Mouse (Mus musculus) forebrain, embryonic 15.5 days (tissue): ENCODE results near the gene Kalrn. TPM values are rescaled to one million over a fixed set of nuclear protein-coding genes. Genes with fewer than 3 reads are reported as not detected.
A peak's percentile ranks its signal among the peaks of the same experiment; 100 is the strongest.

Source experiments
- ATAC-seq: fragments of 200-750 bp; cut with Nextera tagmentation; replicated peaks from 2 replicates; pipeline ENCODE4 v1.8.0; 2017; ENCODE audit warnings: mild to moderate bottlenecking, moderate TSS enrichment, moderate library complexity
- H3K27ac ChIP-seq: fragments of 300-500 bp; sonication (generic); replicated peaks from 2 replicates; pipeline ENCODE4 v1.5.1; 2015; ENCODE audit warnings: mild to moderate bottlenecking, inconsistent platforms
- H3K27me3 ChIP-seq: fragments of 300-500 bp; sonication (generic); 2 replicates; pipeline ENCODE4 v1.6.1; 2015; ENCODE audit warnings: inconsistent platforms
- H3K36me3 ChIP-seq: fragments of 300-500 bp; sonication (generic); 2 replicates; pipeline ENCODE4 v1.6.1; 2015; ENCODE audit warnings: mild to moderate bottlenecking, inconsistent platforms
- H3K4me1 ChIP-seq: fragments of 300-500 bp; sonication (generic); 2 replicates; pipeline ENCODE4 v1.6.1; 2015; ENCODE audit warnings: inconsistent platforms
- H3K4me2 ChIP-seq: fragments of 300-500 bp; sonication (generic); replicated peaks from 2 replicates; pipeline ENCODE4 v1.6.1; 2015; ENCODE audit warnings: mild to moderate bottlenecking, inconsistent platforms
- H3K4me3 ChIP-seq: fragments of 300-500 bp; sonication (generic); 2 replicates; pipeline ENCODE4 v1.5.1; 2015; ENCODE audit warnings: mild to moderate bottlenecking, inconsistent platforms
- H3K9ac ChIP-seq: fragments of 300-500 bp; sonication (generic); replicated peaks from 2 replicates; pipeline ENCODE4 v1.6.1; 2015; ENCODE audit warnings: mild to moderate bottlenecking, inconsistent platforms
- H3K9me3 ChIP-seq: fragments of 300-500 bp; sonication (generic); 2 replicates; pipeline ENCODE4 v1.6.1; 2016; ENCODE audit warnings: inconsistent platforms
- WGBS: fragments of 180-500 bp; shearing (Covaris S2); methylation state at CpG from one replicate; pipeline ENCODE4 v1.1.7; 2015; ENCODE audit warnings: mixed read lengths; 5-methylcytosine and 5-hydroxymethylcytosine counted together
- polyA plus RNA-seq: library from polyadenylated mRNA; unstranded; fragments of >200 nt; fragmentation: Nextera tagmentation; extraction: Ambion mirVana; gene quantifications from 2 replicates; pipeline ENCODE4 v1.2.1, GENCODE M21; 2015

Kalrn gene
- polyA plus RNA-seq, 1 experiment from 2014 or later = 36.4 TPM

DNA sequence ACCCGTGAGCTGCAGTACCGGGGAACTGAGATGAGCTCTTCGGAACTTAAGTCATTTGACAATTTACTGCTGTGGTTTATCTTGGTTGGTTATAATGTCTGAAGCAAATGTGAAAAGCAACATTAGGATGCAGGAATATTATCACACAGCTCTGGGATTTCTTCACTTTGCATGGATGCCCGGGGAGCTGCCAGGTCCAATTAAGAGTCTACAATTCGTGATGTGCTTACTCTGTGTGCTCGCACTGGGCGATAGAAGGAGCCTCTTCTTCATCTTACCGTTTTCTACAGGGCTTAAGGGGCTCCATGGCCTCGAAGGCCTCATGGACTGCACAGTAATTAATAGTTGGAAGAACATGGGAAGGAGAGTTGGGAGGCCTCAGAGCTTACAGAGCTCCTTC lies 450.8 kb downstream of the Kalrn start:
- Histone ChIP-seq H3K9me3 (no peaks in the 10 kb centered on the region), H3K4me1 (peaks cover 3% of the 10 kb centered on the region; the same call in 1 of the 2 replicates), H3K27ac (no peak overlapping the region), H3K27me3 (no peaks in the 10 kb centered on the region), H3K4me3 (no peak overlapping the region), H3K4me2 (no peak overlapping the region), H3K36me3 (no peaks in the 10 kb centered on the region), H3K9ac (no peak overlapping the region)
- WGBS = 83% methylated on average over 9 of the region's 9 CpGs
- no peak for ATAC-seq

DNA sequence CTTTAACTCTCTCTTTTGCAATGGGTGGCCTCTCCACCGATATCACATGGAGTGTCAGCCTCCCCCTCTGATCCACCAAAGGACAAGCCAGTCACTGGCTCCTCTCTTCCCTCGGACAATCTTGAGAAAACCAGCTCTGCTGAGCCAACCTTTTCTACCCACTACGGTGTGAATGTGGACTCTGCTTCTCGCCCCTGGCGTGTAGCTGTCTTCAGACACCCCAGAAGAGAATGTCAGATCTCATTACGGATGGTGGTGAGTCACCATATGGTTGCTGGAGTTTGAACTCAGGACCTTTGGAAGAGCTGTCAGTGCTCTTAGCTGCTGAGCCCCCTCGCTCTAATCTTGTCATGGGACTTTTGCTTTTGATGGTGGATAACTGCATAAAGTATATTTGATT lies 452.0 kb downstream of the Kalrn start:
- Histone ChIP-seq H3K4me1 (peaks cover 3% of the 10 kb centered on the region; the same call in 1 of the 2 replicates), H3K9me3 (no peaks in the 10 kb centered on the region), H3K27me3 (no peaks in the 10 kb centered on the region), H3K36me3 (no peaks in the 10 kb centered on the region), H3K27ac (no peak overlapping the region), H3K4me2 (no peak overlapping the region), H3K9ac (no peak overlapping the region), H3K4me3 (no peak overlapping the region)
- 88% methylated on average over 7 of the region's 7 CpGs for WGBS
- ATAC-seq = no peak

DNA sequence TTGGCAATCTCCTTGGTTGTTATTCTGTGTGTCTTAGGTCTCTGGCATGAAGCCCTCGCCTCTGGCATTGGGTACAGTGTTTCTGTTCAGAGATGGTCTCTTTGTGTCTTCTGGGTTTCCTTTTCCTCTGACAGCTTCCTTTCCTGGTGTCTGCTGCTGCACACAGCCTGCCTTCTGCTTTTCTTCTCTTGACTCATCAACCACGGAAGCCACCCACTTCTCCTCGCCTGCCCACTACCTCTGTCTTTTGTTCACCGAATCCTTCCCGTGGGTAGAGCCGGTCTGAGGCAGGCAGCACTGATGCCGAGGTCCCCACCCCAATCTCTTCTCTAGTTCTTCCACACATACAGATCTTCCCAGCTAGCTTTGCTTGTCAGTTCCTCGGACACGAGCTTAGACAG lies 452.5 kb downstream of the Kalrn start:
- Histone ChIP-seq H3K4me2 (no peak overlapping the region), H3K9ac (no peak overlapping the region), H3K27ac (no peak overlapping the region), H3K36me3 (peaks cover under 1% of the 10 kb centered on the region; the same call in 1 of the 2 replicates), H3K9me3 (no peaks in the 10 kb centered on the region), H3K4me1 (peaks cover 2% of the 10 kb centered on the region; the same call in 1 of the 2 replicates), H3K4me3 (no peak overlapping the region), H3K27me3 (no peaks in the 10 kb centered on the region)
- 72% methylated on average over 9 of the region's 9 CpGs for WGBS
- ATAC-seq = no peak

DNA sequence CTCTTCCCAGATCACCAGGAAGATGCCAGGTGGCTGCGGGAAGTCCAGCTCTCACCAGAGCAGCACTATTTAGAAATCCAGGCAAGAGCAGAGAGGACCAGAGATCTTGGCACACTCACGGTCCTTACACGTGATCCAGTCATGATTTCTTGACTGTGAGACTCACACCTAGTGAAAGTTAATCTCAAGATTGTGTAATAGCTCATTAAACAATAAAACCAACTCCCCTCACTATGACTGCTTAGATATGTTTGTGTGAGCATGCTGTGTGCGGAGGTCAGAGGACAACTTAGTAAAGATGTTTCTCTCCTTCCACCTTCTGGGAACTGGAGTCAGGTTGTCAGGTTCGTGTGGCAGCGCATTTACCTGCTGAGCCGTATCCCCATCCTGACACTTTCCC lies 453.5 kb downstream of the Kalrn start:
- no peak for ATAC-seq
- H3K4me2 ChIP-seq = no peak overlapping the region
- H3K27me3 ChIP-seq = no peaks in the 10 kb centered on the region
- WGBS = 90% methylated on average over 7 of the region's 7 CpGs
- H3K27ac ChIP-seq = no peak overlapping the region
- no peaks in the 10 kb centered on the region for H3K9me3 ChIP-seq
- no peak overlapping the region for H3K4me3 ChIP-seq
- H3K9ac ChIP-seq = no peak overlapping the region
- H3K4me1 ChIP-seq = no peaks in the 10 kb centered on the region; the same call in 1 of the 2 replicates
- peaks cover 6% of the 10 kb centered on the region; the same call in 1 of the 2 replicates for H3K36me3 ChIP-seq

DNA sequence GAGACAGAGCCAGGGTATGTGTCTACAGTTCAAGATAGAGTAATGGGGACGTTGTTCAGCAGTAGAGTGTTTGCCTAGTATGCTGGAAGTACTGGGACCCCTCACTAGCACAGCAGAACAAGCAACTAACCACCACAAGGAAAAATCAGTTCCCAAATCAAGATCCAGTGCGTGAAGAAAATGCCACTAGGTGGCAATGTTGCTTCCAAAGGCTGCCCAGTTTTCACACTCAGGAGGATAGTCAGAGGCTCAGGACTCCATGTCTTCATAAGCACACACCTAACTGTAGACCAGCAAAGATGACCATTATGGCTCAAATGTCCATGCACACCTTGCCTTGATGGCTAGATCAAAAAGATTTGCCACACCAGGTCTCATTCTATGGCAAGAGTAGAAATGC lies 454.0 kb downstream of the Kalrn start:
- Histone ChIP-seq H3K27ac (no peak overlapping the region), H3K9ac (no peak overlapping the region), H3K4me3 (no peak overlapping the region), H3K27me3 (no peaks in the 10 kb centered on the region), H3K9me3 (no peaks in the 10 kb centered on the region), H3K36me3 (peaks cover 6% of the 10 kb centered on the region; the same call in 1 of the 2 replicates), H3K4me1 (no peaks in the 10 kb centered on the region; the same call in 1 of the 2 replicates), H3K4me2 (no peak overlapping the region)
- 14% methylated on average over 2 of the region's 2 CpGs for WGBS
- no peak for ATAC-seq

DNA sequence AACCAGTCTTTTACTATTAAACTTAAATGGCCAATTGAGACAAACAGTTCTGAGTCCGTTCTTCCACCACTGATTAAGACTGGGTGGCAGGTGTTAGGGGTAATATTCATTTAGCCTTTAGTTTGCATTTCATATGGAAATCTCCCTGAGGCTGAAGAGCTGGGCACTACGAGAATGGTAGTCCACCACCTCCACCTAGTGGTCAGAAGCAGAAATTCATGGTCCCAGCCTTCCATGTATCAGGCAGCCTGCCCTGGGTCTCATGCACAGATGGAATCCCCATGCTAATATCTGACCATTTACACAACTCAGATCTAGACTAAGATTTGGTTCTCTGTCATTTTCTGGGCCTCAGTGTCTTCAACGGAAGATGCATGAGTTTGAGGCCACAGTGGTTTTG lies 458.7 kb downstream of the Kalrn start:
- peaks cover 4% of the 10 kb centered on the region for H3K4me1 ChIP-seq
- WGBS = 3% methylated on average over 3 of the region's 3 CpGs
- H3K27ac ChIP-seq = no peak overlapping the region
- no peaks in the 10 kb centered on the region for H3K27me3 ChIP-seq
- H3K4me2 ChIP-seq = no peak overlapping the region
- H3K4me3 ChIP-seq = no peak overlapping the region
- peaks cover 11% of the 10 kb centered on the region; the same call in 1 of the 2 replicates for H3K36me3 ChIP-seq
- H3K9me3 ChIP-seq = no peaks in the 10 kb centered on the region
- peak; percentile 71 for ATAC-seq
- no peak overlapping the region for H3K9ac ChIP-seq

DNA sequence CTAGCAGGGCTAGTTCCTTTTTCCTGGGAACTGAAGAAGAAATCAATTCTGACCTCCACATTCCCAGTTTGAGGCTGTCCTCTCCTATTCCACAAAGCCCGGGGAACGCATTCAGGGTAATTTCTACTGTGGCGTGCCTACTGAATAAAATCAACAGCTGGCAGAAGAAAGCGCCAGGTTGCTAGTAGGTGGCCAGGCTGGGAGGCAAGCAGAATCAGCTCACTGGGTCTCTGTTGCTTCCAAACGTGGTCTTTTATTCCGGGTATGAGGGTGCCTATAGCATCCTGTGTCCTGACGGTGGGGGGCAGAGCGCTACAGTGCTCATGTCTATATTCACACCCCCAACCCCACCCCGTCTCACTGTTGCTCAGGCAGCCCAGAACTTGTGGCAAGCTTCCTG lies 460.2 kb downstream of the Kalrn start:
- no peak overlapping the region for H3K9ac ChIP-seq
- H3K4me3 ChIP-seq = no peak overlapping the region
- H3K27me3 ChIP-seq = no peaks in the 10 kb centered on the region
- H3K9me3 ChIP-seq = no peaks in the 10 kb centered on the region
- WGBS = 80% methylated on average over 9 of the region's 9 CpGs
- no peak overlapping the region for H3K27ac ChIP-seq
- H3K4me2 ChIP-seq = no peak overlapping the region
- H3K4me1 ChIP-seq = peaks cover 4% of the 10 kb centered on the region
- no peak for ATAC-seq
- H3K36me3 ChIP-seq = peaks cover 11% of the 10 kb centered on the region; the same call in 1 of the 2 replicates

DNA sequence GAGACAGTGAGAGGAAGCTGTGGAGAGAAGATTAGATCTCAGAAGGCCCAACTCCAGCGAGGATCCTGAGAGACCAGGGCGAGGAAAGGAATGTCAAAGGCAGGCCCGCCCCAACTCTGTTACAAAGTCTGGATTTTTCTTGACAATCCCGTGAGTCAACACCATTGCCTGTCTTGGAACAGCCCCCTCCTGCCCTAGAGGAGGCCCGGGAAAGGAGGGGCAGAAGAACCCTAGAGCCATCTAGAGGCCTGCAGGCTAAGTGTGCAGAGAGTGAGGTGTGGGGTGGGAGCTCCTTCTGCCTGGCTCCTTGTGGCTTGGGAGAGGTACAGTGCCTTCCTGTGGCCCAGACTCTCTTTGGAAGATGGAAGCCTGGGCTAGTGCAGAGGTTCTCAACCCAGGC lies 460.8 kb downstream of the Kalrn start:
- no peaks in the 10 kb centered on the region for H3K27me3 ChIP-seq
- H3K4me2 ChIP-seq = no peak overlapping the region
- ATAC-seq = no peak
- H3K9ac ChIP-seq = no peak overlapping the region
- H3K27ac ChIP-seq = no peak overlapping the region
- 30% methylated on average over 5 of the region's 5 CpGs for WGBS
- H3K36me3 ChIP-seq = peaks cover 11% of the 10 kb centered on the region; the same call in 1 of the 2 replicates
- no peak overlapping the region for H3K4me3 ChIP-seq
- H3K4me1 ChIP-seq = peaks cover 4% of the 10 kb centered on the region
- H3K9me3 ChIP-seq = no peaks in the 10 kb centered on the region

DNA sequence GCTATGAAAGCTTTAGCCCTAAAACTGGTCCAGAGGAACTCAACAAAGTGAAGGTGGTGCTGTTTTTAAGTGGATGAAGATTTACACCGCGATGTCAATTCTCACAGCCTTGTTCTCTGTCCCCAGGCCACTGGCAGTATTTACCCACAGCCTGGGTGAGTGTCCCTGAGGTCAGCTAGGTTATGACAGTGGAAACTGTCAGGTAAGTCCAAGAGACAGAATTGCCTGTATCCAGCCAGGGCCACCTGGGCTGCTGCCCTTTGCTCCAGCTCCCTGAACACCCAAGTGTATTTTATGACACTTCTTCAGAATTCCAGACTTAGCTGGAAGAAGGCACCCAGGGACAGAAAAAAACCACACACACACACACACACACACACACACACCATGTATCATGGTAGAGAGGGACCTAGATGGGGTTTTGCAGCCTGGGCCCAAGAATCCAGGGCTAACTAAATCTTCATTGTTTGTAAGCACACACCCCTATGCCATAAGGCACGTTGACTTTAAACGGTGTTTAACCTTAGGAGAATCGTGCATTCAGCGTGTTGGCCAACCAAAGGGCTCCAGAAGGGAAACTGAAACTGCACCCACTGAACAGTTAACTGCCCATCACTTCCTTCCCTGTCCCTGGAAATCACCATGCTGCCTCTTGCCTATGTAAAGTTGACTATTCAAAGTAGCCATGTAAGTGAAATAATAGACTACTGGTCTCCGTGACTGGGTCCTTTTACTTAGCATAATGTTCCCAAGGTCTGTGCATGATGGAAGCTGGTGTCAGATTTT lies 462.3 kb downstream of the Kalrn start:
- H3K4me3 ChIP-seq = no peak overlapping the region
- H3K27me3 ChIP-seq = no peaks in the 10 kb centered on the region
- H3K27ac ChIP-seq = no peak overlapping the region
- no peak for ATAC-seq
- H3K9ac ChIP-seq = no peak overlapping the region
- peaks cover 4% of the 10 kb centered on the region; the same call in 1 of the 2 replicates for H3K4me1 ChIP-seq
- H3K36me3 ChIP-seq = peaks cover 11% of the 10 kb centered on the region; the same call in 1 of the 2 replicates
- H3K4me2 ChIP-seq = no peak overlapping the region
- H3K9me3 ChIP-seq = no peaks in the 10 kb centered on the region
- WGBS = 90% methylated on average over 7 of the region's 7 CpGs

DNA sequence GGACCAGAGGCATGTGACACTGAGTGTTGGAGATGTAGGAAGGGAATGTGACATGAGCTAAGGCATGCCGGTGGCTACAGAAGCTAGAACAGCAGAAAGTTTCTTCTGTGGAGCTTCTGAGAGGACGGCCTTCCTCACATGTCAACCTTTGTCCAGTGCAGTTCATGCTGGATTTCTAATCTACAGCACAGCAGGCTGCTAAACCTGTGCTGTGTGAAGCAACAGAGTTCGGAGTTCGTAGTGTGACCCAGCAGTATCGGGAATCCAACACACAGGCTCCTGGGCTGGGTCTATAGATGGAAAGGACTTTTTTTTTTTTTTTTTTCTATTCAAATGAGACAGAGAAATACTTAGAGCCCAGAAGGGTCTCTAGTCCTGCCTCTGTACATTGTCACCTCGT lies 468.9 kb downstream of the Kalrn start:
- 91% methylated on average over 6 of the region's 6 CpGs for WGBS
- Histone ChIP-seq H3K27ac (no peak overlapping the region), H3K9ac (no peak overlapping the region), H3K4me3 (no peak overlapping the region), H3K27me3 (no peaks in the 10 kb centered on the region), H3K9me3 (no peaks in the 10 kb centered on the region), H3K36me3 (no peaks in the 10 kb centered on the region; the same call in 1 of the 2 replicates), H3K4me1 (no peaks in the 10 kb centered on the region), H3K4me2 (no peak overlapping the region)
- no peak for ATAC-seq

DNA sequence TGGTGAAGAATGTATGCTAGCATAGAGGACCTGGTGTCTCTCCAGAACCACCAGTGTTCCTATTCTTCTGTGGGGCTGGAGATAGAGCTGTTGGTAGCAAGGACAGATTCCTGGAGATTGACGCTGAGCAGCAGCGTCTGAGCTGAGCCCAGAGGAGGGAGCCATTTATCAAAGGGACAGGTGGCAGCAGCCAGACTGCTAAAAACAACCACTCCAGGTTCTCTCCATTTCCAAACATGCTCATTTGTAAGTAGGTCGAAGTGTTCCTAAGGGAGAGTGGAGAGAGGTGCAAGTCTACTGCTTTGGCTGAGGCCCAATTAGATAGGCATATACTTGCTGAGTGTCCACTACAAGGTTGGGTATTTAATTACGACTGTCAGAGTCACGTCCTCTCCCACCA lies 470.6 kb downstream of the Kalrn start:
- H3K27ac ChIP-seq = no peak overlapping the region
- no peak overlapping the region for H3K4me2 ChIP-seq
- no peaks in the 10 kb centered on the region; the same call in 1 of the 2 replicates for H3K36me3 ChIP-seq
- no peaks in the 10 kb centered on the region for H3K4me1 ChIP-seq
- no peaks in the 10 kb centered on the region for H3K9me3 ChIP-seq
- H3K4me3 ChIP-seq = no peak overlapping the region
- no peak overlapping the region for H3K9ac ChIP-seq
- no peaks in the 10 kb centered on the region for H3K27me3 ChIP-seq
- WGBS = 68% methylated on average over 5 of the region's 5 CpGs
- no peak for ATAC-seq

DNA sequence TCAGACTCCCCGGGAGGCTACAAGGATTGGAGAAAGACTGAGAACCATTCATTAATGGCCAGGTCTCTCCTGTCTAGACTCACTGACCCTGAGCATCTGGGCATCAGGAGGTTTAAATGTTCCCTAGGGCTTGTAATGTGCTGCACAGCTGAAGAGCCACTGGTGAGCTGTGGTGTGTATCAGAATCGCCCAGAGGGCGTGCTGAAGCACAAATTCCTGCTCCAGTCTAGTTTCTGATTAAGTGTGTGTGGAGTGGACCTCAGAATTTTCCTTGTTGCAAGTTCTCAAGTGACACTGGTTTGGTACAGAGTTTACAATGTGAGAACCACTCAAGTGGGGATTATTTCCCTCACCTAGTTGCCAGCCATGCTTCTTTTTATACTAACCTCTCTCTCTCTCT lies 473.5 kb downstream of the Kalrn start:
- no peak for ATAC-seq
- H3K27me3 ChIP-seq = peaks cover 8% of the 10 kb centered on the region; the same call in 1 of the 2 replicates
- no peak overlapping the region for H3K27ac ChIP-seq
- peaks cover 14% of the 10 kb centered on the region for H3K4me1 ChIP-seq
- WGBS = 77% methylated on average over 3 of the region's 3 CpGs
- no peaks in the 10 kb centered on the region; the same call in 1 of the 2 replicates for H3K36me3 ChIP-seq
- no peak overlapping the region for H3K4me3 ChIP-seq
- no peaks in the 10 kb centered on the region for H3K9me3 ChIP-seq
- H3K4me2 ChIP-seq = no peak overlapping the region
- H3K9ac ChIP-seq = no peak overlapping the region
